Mouse (Mus musculus): ENCODE measurements around the gene Akap7. TPM values are rescaled to one million over a fixed set of nuclear protein-coding genes. Genes with fewer than 3 reads are reported as not detected.

Gene Akap7
- polyA plus RNA-seq, 1 experiment from 2014 or later = 23.6 TPM

GRCm38 (mm10) chr10:25279406-25279805 lies 28.3 kb downstream of the Akap7 start:
- no peak overlapping the region for H3K4me3 ChIP-seq (ENCODE audit: low read depth, low read length)
- no peaks in the 10 kb centered on the region for H3K9me3 ChIP-seq (ENCODE audit: control insufficient read depth, low read depth, low read length)
- no peak overlapping the region for H3K27ac ChIP-seq (ENCODE audit: low read length)
- no peaks in the 10 kb centered on the region for H3K4me1 ChIP-seq (ENCODE audit: control insufficient read depth, insufficient read depth, low read length)
- H3K4me2 ChIP-seq (replicated peaks; ENCODE audit: low read depth, low read length) = no peak overlapping the region
- ATAC-seq (ENCODE audit: insufficient number of reproducible peaks, insufficient read depth, low FRiP score, low read depth) = no peak
- H3K27me3 ChIP-seq (ENCODE audit: control insufficient read depth, insufficient read depth, low read length) = no peaks in the 10 kb centered on the region
- H3K36me3 ChIP-seq (ENCODE audit: control insufficient read depth, insufficient read depth, low read length) = no peaks in the 10 kb centered on the region
- WGBS = 71% methylated on average over 3 of the region's 3 CpGs
- no peak overlapping the region for H3K9ac ChIP-seq (replicated peaks; ENCODE audit: low read depth, low read length)

- WGBS = 66% methylated on average over 7 of the region's 7 CpGs
- ATAC-seq (ENCODE audit: insufficient number of reproducible peaks, insufficient read depth, low FRiP score, low read depth) = no peak
- Histone ChIP-seq H3K9me3 (ENCODE audit: control insufficient read depth, low read depth, low read length) (no peaks in the 10 kb centered on the region), H3K9ac (replicated peaks; ENCODE audit: low read depth, low read length) (no peak overlapping the region), H3K36me3 (ENCODE audit: control insufficient read depth, insufficient read depth, low read length) (no peaks in the 10 kb centered on the region), H3K4me1 (ENCODE audit: control insufficient read depth, insufficient read depth, low read length) (0 out of 2 replicates have a peak, but pooled peaks cover 5% of the 10 kb centered on the region), H3K27ac (ENCODE audit: low read length) (no peak overlapping the region), H3K27me3 (ENCODE audit: control insufficient read depth, insufficient read depth, low read length) (no peaks in the 10 kb centered on the region), H3K4me3 (ENCODE audit: low read depth, low read length) (no peak overlapping the region), H3K4me2 (replicated peaks; ENCODE audit: low read depth, low read length) (no peak overlapping the region)
Observed at GRCm38 (mm10) chr10:25275492-25275891, 32.2 kb downstream of the Akap7 start.

- no peak overlapping the region for H3K4me2 ChIP-seq (replicated peaks; ENCODE audit: low read depth, low read length)
- no peak overlapping the region for H3K27ac ChIP-seq (ENCODE audit: low read length)
- H3K9ac ChIP-seq (replicated peaks; ENCODE audit: low read depth, low read length) = no peak overlapping the region
- 0 out of 2 replicates have a peak, but pooled peaks cover 5% of the 10 kb centered on the region for H3K4me1 ChIP-seq (ENCODE audit: control insufficient read depth, insufficient read depth, low read length)
- ATAC-seq (ENCODE audit: insufficient number of reproducible peaks, insufficient read depth, low FRiP score, low read depth) = no peak
- H3K27me3 ChIP-seq (ENCODE audit: control insufficient read depth, insufficient read depth, low read length) = no peaks in the 10 kb centered on the region
- H3K36me3 ChIP-seq (ENCODE audit: control insufficient read depth, insufficient read depth, low read length) = no peaks in the 10 kb centered on the region
- H3K9me3 ChIP-seq (ENCODE audit: control insufficient read depth, low read depth, low read length) = no peaks in the 10 kb centered on the region
- H3K4me3 ChIP-seq (ENCODE audit: low read depth, low read length) = no peak overlapping the region
- 93% methylated on average over 26 of the region's 26 CpGs for WGBS
Observed at GRCm38 (mm10) chr10:25274621-25275330, 32.9 kb downstream of the Akap7 start.

- Histone ChIP-seq H3K4me2 (replicated peaks; ENCODE audit: low read depth, low read length) (no peak overlapping the region), H3K36me3 (ENCODE audit: control insufficient read depth, insufficient read depth, low read length) (no peaks in the 10 kb centered on the region), H3K9me3 (ENCODE audit: control insufficient read depth, low read depth, low read length) (no peaks in the 10 kb centered on the region), H3K4me1 (ENCODE audit: control insufficient read depth, insufficient read depth, low read length) (peaks cover 8% of the 10 kb centered on the region; the same call in 1 of the 2 replicates), H3K9ac (replicated peaks; ENCODE audit: low read depth, low read length) (no peak overlapping the region), H3K27me3 (ENCODE audit: control insufficient read depth, insufficient read depth, low read length) (no peaks in the 10 kb centered on the region), H3K27ac (ENCODE audit: low read length) (no peak overlapping the region), H3K4me3 (ENCODE audit: low read depth, low read length) (no peak overlapping the region)
- whole genome bisulfite sequencing = 67% methylated on average over 1 of the region's 1 CpGs
- no peak for ATAC-seq (ENCODE audit: insufficient number of reproducible peaks, insufficient read depth, low FRiP score, low read depth)
Observed at GRCm38 (mm10) chr10:25273731-25274130, 33.9 kb downstream of the Akap7 start.

- 64% methylated on average over 2 of the region's 2 CpGs for WGBS
- Histone ChIP-seq H3K4me3 (ENCODE audit: low read depth, low read length) (no peak overlapping the region), H3K9ac (replicated peaks; ENCODE audit: low read depth, low read length) (no peak overlapping the region), H3K9me3 (ENCODE audit: control insufficient read depth, low read depth, low read length) (no peaks in the 10 kb centered on the region), H3K4me1 (ENCODE audit: control insufficient read depth, insufficient read depth, low read length) (peaks cover 9% of the 10 kb centered on the region; the same call in 1 of the 2 replicates), H3K36me3 (ENCODE audit: control insufficient read depth, insufficient read depth, low read length) (no peaks in the 10 kb centered on the region), H3K27ac (ENCODE audit: low read length) (peak overlapping the region; percentile 63; the same call in 1 of the 2 replicates), H3K4me2 (replicated peaks; ENCODE audit: low read depth, low read length) (no peak overlapping the region), H3K27me3 (ENCODE audit: control insufficient read depth, insufficient read depth, low read length) (no peaks in the 10 kb centered on the region)
- no peak for ATAC-seq (ENCODE audit: insufficient number of reproducible peaks, insufficient read depth, low FRiP score, low read depth)
Observed at GRCm38 (mm10) chr10:25271756-25272155, 35.9 kb downstream of the Akap7 start.

GRCm38 (mm10) chr10:25271207-25271606 lies 36.5 kb downstream of the Akap7 start:
- Histone ChIP-seq H3K36me3 (ENCODE audit: control insufficient read depth, insufficient read depth, low read length) (no peaks in the 10 kb centered on the region), H3K4me3 (ENCODE audit: low read depth, low read length) (no peak overlapping the region), H3K9me3 (ENCODE audit: control insufficient read depth, low read depth, low read length) (no peaks in the 10 kb centered on the region), H3K4me1 (ENCODE audit: control insufficient read depth, insufficient read depth, low read length) (peaks cover 9% of the 10 kb centered on the region; the same call in 1 of the 2 replicates), H3K27me3 (ENCODE audit: control insufficient read depth, insufficient read depth, low read length) (no peaks in the 10 kb centered on the region), H3K27ac (ENCODE audit: low read length) (no peak overlapping the region), H3K4me2 (replicated peaks; ENCODE audit: low read depth, low read length) (no peak overlapping the region), H3K9ac (replicated peaks; ENCODE audit: low read depth, low read length) (no peak overlapping the region)
- no peak for ATAC-seq (ENCODE audit: insufficient number of reproducible peaks, insufficient read depth, low FRiP score, low read depth)
- 85% methylated on average over 8 of the region's 8 CpGs for WGBS

- Histone ChIP-seq H3K4me1 (ENCODE audit: control insufficient read depth, insufficient read depth, low read length) (peaks cover 9% of the 10 kb centered on the region; the same call in 1 of the 2 replicates), H3K27me3 (ENCODE audit: control insufficient read depth, insufficient read depth, low read length) (no peaks in the 10 kb centered on the region), H3K4me3 (ENCODE audit: low read depth, low read length) (no peak overlapping the region), H3K4me2 (replicated peaks; ENCODE audit: low read depth, low read length) (no peak overlapping the region), H3K36me3 (ENCODE audit: control insufficient read depth, insufficient read depth, low read length) (no peaks in the 10 kb centered on the region), H3K9me3 (ENCODE audit: control insufficient read depth, low read depth, low read length) (no peaks in the 10 kb centered on the region), H3K27ac (ENCODE audit: low read length) (no peak overlapping the region), H3K9ac (replicated peaks; ENCODE audit: low read depth, low read length) (no peak overlapping the region)
- ATAC-seq (ENCODE audit: insufficient number of reproducible peaks, insufficient read depth, low FRiP score, low read depth) = peak; percentile 62; the same call in 1 of the 2 replicates
- 46% methylated on average over 18 of the region's 18 CpGs for WGBS
Observed at GRCm38 (mm10) chr10:25268476-25269351, 39.0 kb downstream of the Akap7 start.

- ATAC-seq (ENCODE audit: insufficient number of reproducible peaks, insufficient read depth, low FRiP score, low read depth) = no peak
- Histone ChIP-seq H3K4me1 (ENCODE audit: control insufficient read depth, insufficient read depth, low read length) (no peaks in the 10 kb centered on the region), H3K9ac (replicated peaks; ENCODE audit: low read depth, low read length) (no peak overlapping the region), H3K36me3 (ENCODE audit: control insufficient read depth, insufficient read depth, low read length) (no peaks in the 10 kb centered on the region), H3K4me3 (ENCODE audit: low read depth, low read length) (no peak overlapping the region), H3K9me3 (ENCODE audit: control insufficient read depth, low read depth, low read length) (no peaks in the 10 kb centered on the region), H3K27ac (ENCODE audit: low read length) (no peak overlapping the region), H3K4me2 (replicated peaks; ENCODE audit: low read depth, low read length) (no peak overlapping the region), H3K27me3 (ENCODE audit: control insufficient read depth, insufficient read depth, low read length) (no peaks in the 10 kb centered on the region)
- WGBS = 33% methylated on average over 6 of the region's 6 CpGs
Observed at GRCm38 (mm10) chr10:25261176-25261575, 46.5 kb downstream of the Akap7 start.

Data from stomach, embryonic 14.5 days (tissue).